Mouse (Mus musculus): ENCODE data around the gene Tex44.

DNA sequence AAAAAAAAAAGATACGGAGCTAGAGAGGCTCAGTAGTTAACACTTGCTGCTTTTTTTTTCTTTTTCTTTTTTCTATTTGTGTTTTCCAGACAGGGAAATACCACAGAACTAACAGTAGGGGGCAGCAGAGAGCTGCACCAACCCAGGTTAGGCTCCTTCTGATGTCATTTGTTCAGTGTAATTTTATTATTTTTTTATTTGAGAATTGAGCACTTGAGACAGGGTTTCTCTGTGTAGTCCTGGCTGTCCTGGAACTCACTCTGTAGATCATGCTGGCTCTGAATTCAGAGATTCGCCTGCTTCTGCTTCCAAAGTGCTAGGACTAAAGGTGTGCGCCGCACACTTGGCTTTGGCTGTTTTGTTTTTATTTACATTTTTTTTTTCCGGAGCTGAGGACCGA is 9.8 kb upstream of the Tex44 start:
- TF ChIP-seq CEBPB (IDR thresholded peaks at IDR 0.05; ENCODE audit: low read depth) (no peak), CTCF (IDR thresholded peaks at IDR 0.05; ENCODE audit: control insufficient read depth, insufficient read depth, insufficient read length) (no peak), MAX (IDR thresholded peaks at IDR 0.05) (no peak), MYOD1 (IDR thresholded peaks at IDR 0.05; ENCODE audit: control insufficient read depth, insufficient read length, low read depth) (no peak), USF1 (IDR thresholded peaks at IDR 0.05; ENCODE audit: low read depth) (no peak)
